Mouse (Mus musculus) liver, embryonic 14.5 days (tissue): Measurements from ENCODE around the gene Lhx1.

Experiments
- CTCF ChIP-seq: IDR thresholded peaks from 2 replicates; pipeline ENCODE4 v1.5.1; 2016; ENCODE audit warnings: antibody characterized with exemption, low read depth, control low read depth
- EP300 ChIP-seq: IDR thresholded peaks from 2 replicates; pipeline ENCODE4 v1.6.1; 2016; ENCODE audit warnings: antibody characterized with exemption, low read depth

DNA sequence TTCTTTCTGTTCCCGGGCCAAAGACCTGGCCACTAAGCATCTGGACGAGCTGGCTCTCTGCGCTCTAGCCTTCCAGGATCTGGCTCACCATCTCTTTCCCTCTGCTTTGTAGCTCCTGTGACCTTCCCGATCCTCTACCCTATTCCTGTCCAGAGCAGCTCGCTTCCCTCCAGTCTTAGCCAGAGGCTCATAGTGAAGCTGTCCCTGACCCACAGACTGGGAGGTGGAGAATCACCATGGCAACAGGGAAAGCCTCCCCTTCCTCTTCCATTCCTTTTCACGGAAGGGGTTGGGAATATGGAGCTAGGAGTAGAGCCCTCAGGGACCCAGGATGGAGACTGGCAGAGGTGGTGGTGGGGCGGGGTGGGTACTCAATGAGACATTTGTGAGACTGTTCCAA is 38.0 kb upstream of the Lhx1 start:
- no peak for TF ChIP-seq CTCF
- TF ChIP-seq EP300: no peak
